Mouse (Mus musculus): ENCODE data around the gene Plxnd1.

DNA sequence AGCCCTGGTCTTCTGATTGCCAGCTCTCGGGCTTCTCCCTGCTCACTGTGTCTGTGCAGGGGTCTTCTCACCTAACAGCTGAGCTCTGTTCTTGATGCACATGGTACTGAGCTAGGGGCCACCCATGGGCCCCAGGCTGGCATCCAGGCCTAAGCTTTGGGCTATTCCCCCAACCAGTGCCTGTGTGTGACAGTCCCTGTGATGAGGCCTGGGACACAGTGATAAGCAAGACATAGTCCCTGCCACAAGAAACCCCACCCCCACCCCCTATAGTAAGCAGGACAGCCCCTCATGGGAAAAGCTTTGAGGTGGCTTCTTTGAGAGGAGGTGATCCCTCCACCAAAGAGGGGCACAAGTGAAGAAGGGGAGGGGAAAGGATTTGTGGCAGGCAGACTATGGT is 76.2 kb downstream of the Plxnd1 start:
- TF ChIP-seq POLR2A (IDR thresholded peaks at IDR 0.05; ENCODE audit: low read depth, low read length) (no peak), CTCF (conservative IDR thresholded peaks at IDR 0.05; ENCODE audit: insufficient read depth, insufficient read length, low read depth, low read length) (no peak)
